Mouse (Mus musculus) adrenal gland (tissue): ENCODE data around the gene Pamr1.

Source experiments
- intact Hi-C: fragments of 180-260 bp; cut with DNase I; formaldehyde crosslinking; loops from one replicate; pipeline ENCODE4 v1.15.1; 2025

Pamr1 gene

DNA sequence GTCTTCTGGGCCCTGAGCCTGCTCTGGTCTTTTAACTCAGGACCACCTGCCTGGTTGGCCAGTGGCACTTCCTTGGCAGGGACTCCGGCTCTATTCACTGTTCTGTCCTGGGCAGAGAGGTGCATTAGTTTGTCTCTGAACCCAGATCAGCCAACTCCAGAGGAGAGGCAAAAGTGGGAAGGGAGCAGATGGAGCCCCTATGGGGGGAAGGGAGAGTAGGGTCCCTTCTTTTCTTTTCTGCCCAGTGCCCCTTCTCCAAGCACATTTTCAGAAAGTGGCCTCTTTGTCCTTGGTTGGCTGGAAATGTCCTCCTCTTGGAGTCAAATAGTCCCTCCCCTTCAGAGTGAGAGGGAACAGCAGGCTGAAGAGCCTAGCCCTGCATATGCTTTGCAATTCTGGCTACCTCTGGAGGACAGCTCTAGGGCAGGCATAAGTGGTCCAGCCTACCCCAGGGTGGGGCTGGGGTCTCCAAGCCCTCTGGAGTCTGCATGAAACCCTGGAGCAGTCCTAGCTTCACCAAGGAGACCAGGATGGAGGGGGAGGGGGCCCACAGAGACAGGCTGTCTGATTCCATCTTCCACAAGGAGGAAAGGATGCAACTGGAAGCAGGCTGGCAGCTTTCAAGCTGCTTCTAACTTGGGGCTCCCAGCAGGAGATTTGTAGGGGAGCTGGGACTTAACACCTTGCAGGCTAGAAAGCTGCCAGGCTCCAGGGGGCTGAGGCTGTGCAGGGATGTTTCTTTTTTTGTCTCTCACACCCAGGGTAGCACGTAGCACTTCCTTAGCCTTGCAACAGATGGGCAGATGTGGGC, 49.3 kb downstream of the Pamr1 start:
- intact Hi-C loops: no loop called here

DNA sequence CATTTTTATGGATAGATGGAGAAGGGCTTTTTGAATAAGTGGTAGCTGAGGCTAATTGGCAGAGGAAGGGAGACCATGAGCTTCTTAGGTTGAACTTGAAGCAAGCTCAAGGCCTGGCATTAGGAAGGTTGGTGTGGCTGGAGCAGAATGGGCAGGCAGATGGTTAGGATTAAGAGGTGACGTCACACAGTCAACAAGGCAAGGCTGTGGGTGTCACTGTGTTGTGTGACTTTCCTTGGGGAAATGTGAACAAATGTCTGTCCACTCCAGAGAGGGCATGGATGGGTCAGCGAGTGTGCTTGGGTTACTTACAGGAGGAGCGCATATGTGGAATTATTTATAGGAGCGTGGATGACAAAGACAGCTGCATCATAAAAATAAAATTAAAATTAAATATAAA, 50.7 kb downstream of the Pamr1 start:
- intact Hi-C loops: no loop called here

DNA sequence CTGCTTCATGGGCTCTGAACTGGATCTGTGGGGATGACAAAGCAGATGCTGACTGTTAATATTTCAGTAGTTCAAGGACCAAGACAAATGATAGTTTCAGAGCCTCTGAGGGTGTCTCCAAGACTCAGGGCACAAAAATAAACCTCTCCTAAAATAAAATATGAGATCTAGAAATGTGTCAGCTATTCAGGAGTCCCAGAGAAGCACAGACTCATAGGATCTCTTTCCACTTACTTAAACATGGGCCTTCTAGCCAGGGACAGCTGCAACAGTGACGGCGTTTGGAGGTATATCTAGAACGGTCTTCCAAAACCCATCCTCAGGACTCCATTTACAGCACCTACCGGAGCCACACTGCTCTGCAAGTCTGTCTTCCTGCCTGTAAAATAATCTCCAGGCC, 60.7 kb downstream of the Pamr1 start:
- intact Hi-C loops: no loop called here

DNA sequence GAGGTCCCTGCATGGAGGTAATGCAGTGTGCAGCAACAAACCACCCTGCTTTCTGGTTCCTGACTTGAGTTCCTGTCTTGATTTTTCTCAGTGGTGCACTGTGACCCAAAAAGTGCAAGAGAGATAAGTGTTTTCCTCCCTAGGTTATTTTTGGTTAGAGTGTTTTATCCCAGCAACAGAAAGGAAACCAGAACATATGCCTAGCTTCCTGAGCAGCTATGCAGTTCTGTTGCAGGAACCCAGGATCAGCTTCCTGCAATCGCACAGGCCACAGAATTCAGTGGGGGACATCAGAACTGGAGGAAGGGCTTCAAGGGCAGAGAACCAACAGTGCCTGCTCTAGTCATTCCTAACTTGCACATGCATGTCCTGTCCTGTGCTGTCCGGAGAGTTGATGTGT, 66.8 kb downstream of the Pamr1 start:
- intact Hi-C loops: no loop called here

DNA sequence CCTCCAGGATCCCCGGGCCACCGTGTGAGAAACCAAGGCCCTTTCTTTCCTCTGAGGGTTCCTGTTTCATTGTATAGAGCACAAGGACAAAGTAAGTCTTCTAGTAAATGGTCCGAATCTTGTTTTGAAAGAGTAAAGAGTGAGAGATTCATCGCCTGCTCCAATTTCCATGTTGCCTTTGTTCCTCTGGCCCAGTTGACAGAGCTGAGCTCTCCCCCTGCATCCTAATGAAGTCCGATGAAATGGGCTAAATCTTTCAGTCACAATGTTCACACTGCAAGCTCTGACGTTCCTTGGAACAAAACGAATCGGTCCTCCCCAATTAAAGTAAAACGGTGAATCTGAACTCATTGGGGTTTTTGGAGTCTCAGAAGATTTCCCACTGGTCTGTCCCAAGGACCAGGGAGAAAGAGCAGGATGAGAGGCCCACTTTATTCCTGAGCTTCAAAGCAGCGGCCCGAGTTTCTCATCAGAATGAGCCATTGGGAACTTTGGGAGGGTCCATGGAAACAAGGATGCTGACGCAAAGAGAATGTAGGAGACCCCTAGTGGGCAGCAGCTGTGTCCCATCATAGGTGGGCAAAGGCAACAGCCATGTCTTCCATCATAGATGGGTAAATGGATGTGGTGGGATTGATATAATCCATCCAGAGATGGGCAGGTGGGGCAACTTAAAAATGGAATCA, 71.1 kb downstream of the Pamr1 start:
- intact Hi-C loops: no loop called here

DNA sequence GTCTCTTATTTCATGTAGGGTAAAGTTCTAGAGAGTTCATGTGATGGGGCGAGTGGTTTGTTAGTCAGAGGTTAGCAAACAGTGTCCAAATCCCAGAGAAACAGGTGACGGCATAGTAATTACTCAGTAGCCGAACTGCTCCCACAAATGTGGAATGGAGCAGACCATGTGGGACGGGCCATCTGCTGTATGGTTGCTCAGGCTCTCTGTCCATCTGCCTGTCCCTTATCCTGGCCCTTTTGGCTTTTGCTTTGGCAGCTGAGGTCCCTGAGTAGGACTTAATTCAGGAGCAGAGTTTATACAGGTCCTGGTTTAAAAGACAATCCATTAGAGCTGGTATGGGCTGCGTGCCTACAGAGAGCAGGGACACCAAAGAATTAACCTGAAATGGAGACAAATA, 72.4 kb downstream of the Pamr1 start:
- intact Hi-C loops: no loop called here

DNA sequence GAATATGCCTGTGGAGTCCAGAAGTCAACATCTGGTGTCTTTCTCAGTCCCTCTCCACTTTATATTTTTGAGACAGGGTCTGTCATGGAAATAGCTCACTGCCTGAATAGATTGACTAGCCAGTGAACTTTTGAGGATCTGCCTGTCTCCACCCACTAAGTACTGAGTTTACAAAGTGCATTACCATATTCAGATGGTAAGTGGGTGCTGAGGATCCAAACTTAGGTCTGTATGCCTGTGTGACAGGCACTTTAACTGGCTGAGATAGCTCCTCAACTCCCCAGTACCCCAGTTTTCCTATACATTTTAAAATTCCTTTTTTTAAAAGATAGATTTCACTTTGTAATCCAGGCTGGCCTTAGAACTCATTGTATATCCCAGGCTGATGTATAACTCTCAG, 73.1 kb downstream of the Pamr1 start:
- intact Hi-C loops: no loop called here

DNA sequence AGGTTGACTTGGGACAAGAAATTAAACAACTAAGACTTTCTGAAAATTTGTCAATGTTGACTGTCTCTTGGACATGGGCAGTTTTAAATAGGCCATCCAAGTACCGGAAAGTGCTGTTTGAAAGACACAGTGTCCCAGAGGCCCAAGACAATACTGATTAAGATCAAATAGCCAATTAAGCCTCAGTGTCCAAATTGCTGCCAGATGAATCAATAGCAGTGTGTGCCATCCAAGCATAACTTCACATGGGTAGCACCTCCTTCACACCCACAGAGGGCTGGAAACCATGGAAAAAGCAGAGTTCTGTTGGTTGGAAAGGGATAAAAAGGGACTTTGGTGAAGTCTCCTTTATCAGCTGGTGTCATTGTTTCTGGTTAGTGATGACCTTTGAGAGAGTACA, 74.7 kb downstream of the Pamr1 start:
- intact Hi-C loops: no loop called here

DNA sequence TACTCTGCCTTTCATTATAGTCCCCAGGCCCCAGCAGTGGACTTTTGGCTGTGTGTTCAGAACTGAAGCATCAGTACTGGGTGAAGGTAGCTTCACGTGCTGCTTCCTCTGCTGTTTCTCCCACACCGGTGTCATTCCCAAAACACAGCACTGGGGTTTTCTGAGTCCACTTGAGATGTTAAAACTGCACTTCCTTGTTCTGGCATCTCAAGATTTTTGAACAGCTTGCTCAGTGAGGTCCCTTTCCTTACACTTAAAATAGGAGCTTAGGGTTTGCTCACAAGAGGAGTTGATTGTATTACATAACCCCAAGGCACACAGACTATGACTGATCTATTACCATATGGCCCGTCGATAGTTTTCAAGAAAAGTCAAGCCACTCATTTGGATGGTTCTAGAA, 82.5 kb downstream of the Pamr1 start:
- intact Hi-C loops: no loop called here

DNA sequence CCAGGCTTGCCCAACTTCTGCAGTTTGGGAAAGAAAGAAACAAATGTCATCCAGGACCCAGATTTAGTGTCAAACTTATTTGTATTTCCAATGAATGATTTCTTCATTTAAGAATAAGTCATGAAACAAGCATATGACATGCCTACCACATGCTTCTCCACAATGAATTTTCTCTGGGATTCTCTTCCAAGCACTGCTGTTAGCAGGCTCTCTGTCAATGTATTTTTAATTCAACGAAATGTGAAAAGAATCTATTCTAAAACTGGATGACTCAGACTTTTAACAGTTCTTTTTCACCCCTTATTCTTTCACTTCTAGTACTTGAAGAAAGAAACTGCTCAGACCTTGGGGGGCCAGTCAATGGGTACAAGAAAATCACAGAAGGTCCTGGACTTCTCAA, 84.2 kb downstream of the Pamr1 start:
- intact Hi-C loops: no loop called here

DNA sequence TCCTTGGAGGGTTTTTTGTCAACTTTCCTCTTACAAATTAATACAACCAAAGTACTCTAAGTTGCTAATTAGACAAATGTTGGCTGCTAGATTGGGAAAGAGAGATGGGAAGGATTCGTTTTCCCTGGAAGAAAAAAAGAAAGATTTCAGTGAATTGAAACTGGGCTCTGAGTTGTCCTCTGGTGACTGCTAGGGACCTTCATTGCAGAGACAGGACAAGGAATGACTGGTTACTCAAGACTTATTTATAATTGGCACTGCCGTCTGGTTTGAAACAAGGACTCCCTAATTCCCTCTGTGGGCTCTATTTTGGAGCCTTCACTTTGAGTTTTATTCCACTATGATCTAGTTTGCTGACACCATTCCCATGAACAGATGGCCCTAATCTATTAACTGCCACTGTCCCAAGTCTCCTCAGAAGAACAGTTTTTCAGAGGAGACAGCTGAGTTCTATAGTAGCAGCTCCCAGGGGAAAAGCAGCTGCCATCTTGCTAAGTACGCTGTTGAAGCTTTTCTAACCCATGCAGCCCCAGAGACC, 85.8 kb downstream of the Pamr1 start:
- intact Hi-C loops: no loop called here

DNA sequence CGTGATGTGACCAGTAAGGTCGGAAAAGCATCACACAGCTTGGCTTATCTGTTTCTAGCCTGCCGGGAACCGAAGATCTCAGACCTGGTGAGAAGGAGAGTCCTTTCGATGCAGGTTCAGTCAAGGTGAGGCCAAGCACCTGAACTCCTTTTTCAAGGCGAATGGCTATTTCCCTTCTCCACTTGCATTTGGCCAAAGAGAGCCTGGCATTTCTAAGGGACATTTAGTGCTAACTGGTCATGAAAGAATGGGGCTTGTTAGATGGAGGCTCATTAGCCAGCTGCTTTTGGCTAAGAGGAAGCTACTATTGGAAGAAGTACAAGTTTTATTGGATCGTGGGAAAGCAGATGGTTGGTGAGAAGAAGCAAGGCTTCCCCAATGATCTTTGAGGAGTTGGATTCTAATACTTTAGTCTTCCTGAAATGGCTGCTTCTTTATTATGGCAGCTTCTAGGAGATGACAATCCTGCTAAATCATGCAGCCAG, 86.3 kb downstream of the Pamr1 start:
- intact Hi-C loops: no loop called here

DNA sequence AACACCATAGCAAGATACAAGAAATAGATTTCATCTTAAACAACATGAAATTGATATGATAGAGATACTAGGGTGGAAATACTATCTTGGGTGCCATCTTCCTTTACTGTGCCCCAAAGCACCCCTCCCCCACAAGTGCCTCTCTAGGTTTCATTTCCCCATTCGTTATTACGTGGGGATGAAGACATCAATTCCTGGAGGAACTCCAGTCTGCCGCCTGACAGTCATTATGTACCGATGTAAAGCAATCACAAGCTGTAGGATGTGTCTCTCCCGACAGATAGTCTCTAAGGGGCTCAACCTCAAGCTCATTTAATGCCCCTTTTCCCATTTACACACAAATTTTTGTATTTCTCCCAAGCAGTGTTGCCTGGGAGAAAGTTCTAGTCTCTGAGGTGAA, 88.3 kb downstream of the Pamr1 start:
- intact Hi-C loops: no loop called here

DNA sequence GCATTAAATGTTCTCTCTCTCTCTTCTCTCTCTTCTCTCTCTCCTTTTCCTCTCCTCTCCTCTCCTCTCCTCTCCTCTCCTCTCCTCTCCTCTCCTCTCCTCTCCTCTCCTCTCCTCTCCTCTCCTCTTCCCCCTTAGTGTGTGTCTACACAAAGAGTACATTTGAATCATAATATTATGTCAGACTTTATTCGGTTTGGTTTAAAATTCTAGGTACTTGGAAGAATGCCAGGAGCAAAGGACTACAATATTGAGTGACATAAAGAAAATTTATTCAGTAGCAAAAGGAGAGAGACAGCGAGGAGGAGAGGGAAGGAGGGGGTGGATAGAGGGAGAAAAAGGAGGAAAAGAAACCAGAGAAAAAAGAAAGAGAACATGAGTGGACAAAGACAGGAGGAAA, 88.9 kb downstream of the Pamr1 start:
- intact Hi-C loops: no loop called here

DNA sequence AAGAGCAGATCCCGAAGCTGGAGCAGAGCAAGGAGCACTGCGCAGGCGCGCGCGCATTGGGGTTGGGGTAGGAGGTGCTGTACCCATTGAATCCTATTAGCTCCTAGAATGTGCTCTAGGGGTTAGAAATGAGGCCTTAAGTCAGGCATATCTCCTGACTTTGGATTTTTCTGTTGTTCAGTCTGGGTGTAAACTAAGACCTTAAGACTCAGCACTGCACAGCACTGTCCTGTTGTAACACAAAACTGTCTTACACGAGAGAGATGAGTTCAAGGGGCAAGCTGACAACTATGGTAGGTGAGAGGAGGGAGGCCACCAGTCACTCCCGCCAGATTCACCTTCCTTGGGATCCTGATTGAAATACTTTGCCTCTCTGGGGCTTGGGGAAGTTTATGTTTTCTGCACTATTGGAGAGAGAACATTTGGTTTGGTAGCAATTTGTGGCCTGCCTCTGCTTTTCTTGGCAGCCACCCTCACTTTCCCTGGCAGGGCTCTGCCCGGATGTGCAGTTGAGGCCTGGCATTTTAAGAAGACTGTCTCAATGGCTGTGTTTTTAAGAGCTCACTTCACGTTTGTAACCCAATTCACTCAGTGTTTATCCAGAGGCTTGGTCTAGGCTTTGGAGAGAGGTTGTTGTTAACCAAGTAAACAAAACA, 99.2 kb downstream of the Pamr1 start:
- intact Hi-C loops: no loop called here

DNA sequence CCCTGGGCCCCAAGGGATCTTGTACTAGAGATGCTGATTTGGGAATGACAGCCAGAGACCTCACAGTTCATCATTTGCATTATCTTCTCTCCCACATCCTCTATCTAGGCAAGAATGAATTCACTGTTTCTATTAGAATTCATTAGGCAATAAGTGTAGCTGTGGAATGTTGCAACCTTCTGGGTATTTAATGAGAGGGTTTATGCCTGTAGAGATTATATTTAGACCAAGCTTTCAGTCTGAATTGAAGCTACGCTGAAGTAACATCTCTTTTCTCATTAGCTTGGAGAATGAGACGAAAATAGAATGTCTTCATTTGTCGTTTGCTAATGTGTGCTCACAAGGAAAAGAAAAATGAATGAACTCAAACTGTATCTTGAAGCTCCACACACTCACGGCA, 100.5 kb downstream of the Pamr1 start:
- intact Hi-C loops: no loop called here

DNA sequence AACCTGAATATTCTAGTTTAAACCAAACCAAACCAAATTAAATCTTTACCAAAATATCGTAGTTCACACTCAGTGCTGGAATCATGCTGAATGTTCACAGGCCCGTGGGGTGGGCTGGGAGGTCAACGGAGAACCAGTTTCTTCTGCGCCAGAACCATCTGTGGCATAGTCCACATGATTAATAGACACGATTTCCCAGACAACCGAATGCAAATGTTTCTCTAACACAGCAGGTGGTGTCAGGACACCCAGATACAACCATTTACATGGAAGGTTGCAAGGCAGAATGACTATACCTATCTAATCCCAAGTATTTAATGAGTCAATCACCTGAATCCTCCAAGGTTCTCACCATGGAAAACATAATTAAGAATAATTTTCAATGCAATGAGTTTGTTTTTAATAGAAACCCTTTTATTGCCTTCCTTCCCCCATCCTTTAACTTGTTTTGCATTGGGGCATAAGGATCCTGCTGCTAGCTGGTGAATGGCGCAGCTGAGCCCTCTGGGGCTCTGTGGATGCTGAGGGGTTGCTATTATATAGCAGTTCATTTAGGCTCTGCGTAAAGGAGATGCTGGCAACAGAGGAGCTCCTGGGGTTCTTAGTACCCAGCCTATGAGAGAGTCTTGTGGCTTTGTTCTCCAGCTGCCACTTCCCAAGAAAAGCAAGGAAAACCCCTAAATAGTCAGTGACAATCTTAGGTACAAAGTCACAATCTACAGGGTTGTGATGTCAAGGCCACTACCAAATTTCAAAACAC, 106.3 kb downstream of the Pamr1 start:
- intact Hi-C loops: no loop called here

DNA sequence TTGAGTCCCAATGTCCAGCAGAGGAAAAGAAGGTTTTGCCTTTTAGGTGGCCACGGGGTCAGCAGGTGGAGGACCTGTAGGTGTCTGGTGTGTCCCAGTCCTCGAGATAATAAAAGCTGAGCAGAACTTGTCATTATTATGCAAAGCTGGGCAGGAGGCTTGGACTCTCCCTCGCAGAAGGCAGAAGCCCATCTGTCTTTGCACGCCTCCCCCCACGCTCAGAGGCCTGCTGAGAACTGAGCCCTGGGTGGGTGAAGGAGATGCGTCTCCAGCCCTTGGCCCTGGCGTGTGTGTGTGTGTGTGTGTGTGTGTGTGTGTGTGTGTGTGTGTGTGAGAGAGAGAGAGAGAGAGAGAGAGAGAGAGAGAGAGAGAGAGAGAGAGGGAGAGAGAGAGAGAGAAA, 107.9 kb downstream of the Pamr1 start:
- intact Hi-C loops: no loop called here

DNA sequence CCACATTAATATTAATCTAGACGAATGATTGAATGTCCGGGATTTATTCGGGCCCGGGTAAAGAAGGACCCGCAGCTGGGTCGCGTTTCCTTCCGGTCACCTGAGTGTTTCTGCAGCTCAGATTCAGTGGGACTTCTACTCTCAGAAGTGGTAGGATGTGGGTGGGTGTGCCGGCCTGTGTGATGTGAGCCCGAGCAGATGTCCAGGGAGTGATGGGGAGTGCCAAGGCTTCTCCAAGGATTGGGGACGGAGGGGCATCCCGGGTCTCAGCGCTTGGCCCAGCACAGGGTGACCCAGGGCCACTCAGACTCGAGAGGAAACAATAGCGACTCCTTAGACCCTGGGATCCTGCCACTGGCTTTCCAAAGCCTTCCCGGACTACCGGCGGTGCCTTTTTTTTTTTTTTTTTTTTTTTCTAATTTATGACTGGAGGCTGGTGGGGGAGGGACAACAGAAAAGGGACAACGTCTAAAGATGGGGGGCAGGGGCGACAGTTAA, 108.4 kb downstream of the Pamr1 start, which contains the start of gene Slc1a2:
Gene Slc1a2 (plus strand): TSS at position 497 of the 498 bp plus-strand sequence.
- intact Hi-C loops: no loop called here

DNA sequence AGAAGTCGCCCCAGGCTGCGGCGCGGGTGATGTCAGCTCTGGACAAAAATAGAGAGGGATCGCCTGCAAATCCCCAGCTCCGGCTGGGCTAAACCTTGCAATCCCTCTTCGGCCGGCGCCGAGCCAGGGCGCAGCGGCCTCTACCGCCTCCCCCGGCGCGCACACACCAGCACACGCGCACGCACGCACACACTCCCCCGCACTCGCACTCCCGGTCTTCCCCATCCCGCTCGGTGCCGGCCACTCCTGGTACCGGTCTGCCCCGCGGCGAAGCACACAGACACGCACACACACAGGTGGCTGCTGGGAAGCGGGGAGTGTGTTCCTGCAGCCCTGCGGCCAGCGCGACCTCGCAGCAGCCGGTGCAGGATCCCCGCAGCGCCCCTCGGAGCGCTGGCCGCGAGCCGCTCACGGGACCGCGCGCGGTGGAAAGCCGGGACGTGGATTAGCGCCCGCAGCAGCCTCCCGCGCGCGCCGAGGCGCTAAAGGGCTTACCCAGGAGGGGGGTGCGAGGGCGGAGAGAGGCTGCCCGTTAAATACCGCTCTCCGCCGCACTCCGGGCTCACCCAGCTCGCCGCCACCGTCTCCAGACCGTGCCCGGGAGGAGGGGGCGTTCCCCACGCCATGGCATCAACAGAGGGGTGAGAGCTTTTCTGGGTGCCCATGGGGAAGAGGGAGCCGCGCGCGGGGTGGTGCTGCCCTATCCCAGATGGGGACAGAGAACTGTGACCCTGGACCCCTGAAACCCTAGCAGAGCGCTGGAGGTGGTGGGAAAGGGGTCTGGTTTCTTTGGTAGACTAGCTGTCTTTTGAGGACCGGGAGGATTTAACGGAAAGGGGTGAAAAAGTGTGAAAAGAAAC, 109.1 kb downstream of the Pamr1 start:
- intact Hi-C loops: no loop called here
